In genomic region chr1:90962994-90963393, GRCm38 (mm10) we compare ENCODE assay signal across 10 mouse cellular contexts. TPM values are rescaled to one million over a fixed set of nuclear protein-coding genes. Genes with fewer than 3 reads are reported as not detected.
A peak's percentile ranks its signal among the peaks of the same experiment; 100 is the strongest.
DNase-seq lines count a peak whose midpoint lies in the region; ATAC-seq lines count a peak whose summit lies in the region.
"Had no signal": no experiment of that assay in that cellular context is flagged by ENCODE, and none has a peak within 500 bp of the region (broad histone marks: within the 10 kb centered on the region; RNA-seq: fewer than 3 reads in every experiment).

No protein-coding gene starts in this region.

- no peaks in the 10 kb centered on the region for H3K27me3 ChIP-seq in liver, embryonic 16.5 days (ENCODE audit: control insufficient read depth, insufficient read depth, low read depth, low read length)
- no peaks in the 10 kb centered on the region; the same call in 1 of the 2 replicates for H3K27me3 ChIP-seq in liver, embryonic 11.5 days (replicated peaks; ENCODE audit: control insufficient read depth, insufficient read depth, low read length)
- peaks cover 25% of the 10 kb centered on the region for H3K27me3 ChIP-seq in embryonic facial prominence, embryonic 13.5 days
- H3K27me3 ChIP-seq in intestine, embryonic 16.5 days (replicated peaks; ENCODE audit: control insufficient read depth, insufficient read depth, low read length) = no peaks in the 10 kb centered on the region
- H3K27me3 ChIP-seq: liver, embryonic 15.5 days had no signal

- no peak for DNase-seq in liver, embryonic 11.5 days (ENCODE audit: low spot score)
- DNase-seq in lung, postnatal 36 days = peak; percentile 36
- DNase-seq in right cerebral cortex, adult 2 months (ENCODE audit: low spot score in 2 of 2) = no peak
- no peak for DNase-seq in right cerebral cortex, postnatal 10 days (ENCODE audit: low spot score in 2 of 2)

- H3K4me2 ChIP-seq in liver, embryonic 16.5 days (ENCODE audit: low read depth, low read length) = no peak overlapping the region
- no peak overlapping the region for H3K4me2 ChIP-seq in liver, embryonic 11.5 days
- H3K4me2 ChIP-seq in embryonic facial prominence, embryonic 13.5 days = no peak overlapping the region
- H3K4me2 ChIP-seq in intestine, embryonic 16.5 days (ENCODE audit: low read depth, low read length) = no peak overlapping the region
- H3K4me2 ChIP-seq: liver, embryonic 15.5 days had no signal

- no peak overlapping the region for H3K9ac ChIP-seq in liver, embryonic 16.5 days (ENCODE audit: low read depth, low read length)
- H3K9ac ChIP-seq in liver, embryonic 11.5 days (ENCODE audit: low read depth, low read length) = no peak overlapping the region
- 0 out of 2 replicates have a peak overlapping the region, but pooled peaks have one; percentile 21 for H3K9ac ChIP-seq in embryonic facial prominence, embryonic 13.5 days
- 0 out of 2 replicates have a peak overlapping the region, but pooled peaks have one; percentile 11 for H3K9ac ChIP-seq in intestine, embryonic 16.5 days (ENCODE audit: low read depth, low read length)
- H3K9ac ChIP-seq: liver, embryonic 15.5 days had no signal

- no peaks in the 10 kb centered on the region for H3K36me3 ChIP-seq in liver, embryonic 16.5 days (ENCODE audit: control insufficient read depth, insufficient read depth)
- H3K36me3 ChIP-seq in liver, embryonic 11.5 days (ENCODE audit: control insufficient read depth, insufficient read depth, low read length) = no peaks in the 10 kb centered on the region
- H3K36me3 ChIP-seq in embryonic facial prominence, embryonic 13.5 days = no peaks in the 10 kb centered on the region
- H3K36me3 ChIP-seq in intestine, embryonic 16.5 days (ENCODE audit: control insufficient read depth, insufficient read depth, low read length) = no peaks in the 10 kb centered on the region
- H3K36me3 ChIP-seq: liver, embryonic 15.5 days had no signal

- 38% methylated on average over 3 of the region's 3 CpGs for WGBS in liver, embryonic 16.5 days (ENCODE audit: insufficient replicate concordance)
- 44% methylated on average over 3 of the region's 3 CpGs for WGBS in liver, embryonic 11.5 days
- WGBS in embryonic facial prominence, embryonic 13.5 days = 10% methylated on average over 3 of the region's 3 CpGs
- WGBS in intestine, embryonic 16.5 days = 10% methylated on average over 3 of the region's 3 CpGs

- no peak overlapping the region for H3K27ac ChIP-seq in liver, embryonic 16.5 days (ENCODE audit: low read length)
- no peak overlapping the region for H3K27ac ChIP-seq in liver, embryonic 11.5 days (ENCODE audit: low read depth, low read length)
- H3K27ac ChIP-seq in embryonic facial prominence, embryonic 13.5 days = no peak overlapping the region
- H3K27ac ChIP-seq in intestine, embryonic 16.5 days (ENCODE audit: low read length) = no peak overlapping the region
- H3K27ac ChIP-seq: liver, embryonic 15.5 days had no signal

- H3K4me3 ChIP-seq in liver, embryonic 16.5 days (ENCODE audit: low read depth, low read length) = no peak overlapping the region
- H3K4me3 ChIP-seq in liver, embryonic 11.5 days (ENCODE audit: low read depth, low read length) = no peak overlapping the region
- no peak overlapping the region for H3K4me3 ChIP-seq in embryonic facial prominence, embryonic 13.5 days
- no peak overlapping the region for H3K4me3 ChIP-seq in intestine, embryonic 16.5 days (ENCODE audit: low read length)
- H3K4me3 ChIP-seq: liver, embryonic 15.5 days had no signal

- ATAC-seq in liver, embryonic 16.5 days (ENCODE audit: low read depth) = peak; percentile 78
- ATAC-seq in liver, embryonic 11.5 days (replicated peaks; ENCODE audit: low FRiP score) = no peak
- peak; percentile 63 for ATAC-seq in embryonic facial prominence, embryonic 13.5 days (ENCODE audit: insufficient number of reproducible peaks, insufficient read depth, low FRiP score, low TSS enrichment, low read depth)
- peak; percentile 49 for ATAC-seq in intestine, embryonic 16.5 days

- no peaks in the 10 kb centered on the region; the same call in none of the 2 replicates for H3K4me1 ChIP-seq in liver, embryonic 16.5 days (ENCODE audit: control insufficient read depth, low read depth, low read length)
- H3K4me1 ChIP-seq in liver, embryonic 11.5 days (replicated peaks; ENCODE audit: control insufficient read depth, insufficient read depth, low read length) = 0 out of 2 replicates have a peak, but pooled peaks cover 3% of the 10 kb centered on the region
- H3K4me1 ChIP-seq in embryonic facial prominence, embryonic 13.5 days = peaks cover 21% of the 10 kb centered on the region
- H3K4me1 ChIP-seq in intestine, embryonic 16.5 days (ENCODE audit: control insufficient read depth, insufficient read depth, low read length) = peaks cover 28% of the 10 kb centered on the region

- no peaks in the 10 kb centered on the region for H3K9me3 ChIP-seq in liver, embryonic 16.5 days (replicated peaks; ENCODE audit: control insufficient read depth, low read length)
- no peaks in the 10 kb centered on the region for H3K9me3 ChIP-seq in liver, embryonic 11.5 days (ENCODE audit: control insufficient read depth, low read length)
- H3K9me3 ChIP-seq in embryonic facial prominence, embryonic 13.5 days = no peaks in the 10 kb centered on the region
- no peaks in the 10 kb centered on the region for H3K9me3 ChIP-seq in intestine, embryonic 16.5 days (ENCODE audit: control insufficient read depth, low read length)
- H3K9me3 ChIP-seq: liver, embryonic 15.5 days had no signal

RNA-seq across cellular contexts. Expression of gene Rab17, which starts 6.5 kb away (rescaled TPM):
- 5.7 and 7.4 TPM in 2 replicates for polyA plus RNA-seq in liver, embryonic 16.5 days (2015; fragmentation: Nextera tagmentation; extraction: Ambion mirVana)
- polyA plus RNA-seq in liver, embryonic 11.5 days (2014; fragmentation: Nextera tagmentation; extraction: Ambion mirVana) = 3.6 and 5.0 TPM in 2 replicates
- polyA plus RNA-seq in embryonic facial prominence, embryonic 13.5 days (2015; fragmentation: Nextera tagmentation; extraction: Ambion mirVana) = 1.3 and 1.5 TPM in 2 replicates
- 62.2 and 69.3 TPM in 2 replicates for polyA plus RNA-seq in intestine, embryonic 16.5 days (2015; fragmentation: Nextera tagmentation; extraction: Ambion mirVana)

RNA-seq across cellular contexts. Expression of gene Prlh, which starts 10.1 kb away (rescaled TPM):
- not detected in 2 replicates for polyA plus RNA-seq in liver, embryonic 16.5 days (2015; fragmentation: Nextera tagmentation; extraction: Ambion mirVana)
- polyA plus RNA-seq in liver, embryonic 11.5 days (2014; fragmentation: Nextera tagmentation; extraction: Ambion mirVana) = not detected in 2 replicates
- polyA plus RNA-seq in embryonic facial prominence, embryonic 13.5 days (2015; fragmentation: Nextera tagmentation; extraction: Ambion mirVana) = not detected in 2 replicates
- not detected in 2 replicates for polyA plus RNA-seq in intestine, embryonic 16.5 days (2015; fragmentation: Nextera tagmentation; extraction: Ambion mirVana)
- polyA plus RNA-seq: gonadal fat pad, adult 2 months; liver, embryonic 15.5 days; neural tube, embryonic 14.5 days had no signal

RNA-seq across cellular contexts. Expression of gene Lrrfip1, which starts 35.5 kb away (rescaled TPM):
- polyA plus RNA-seq in liver, embryonic 16.5 days (2015; fragmentation: Nextera tagmentation; extraction: Ambion mirVana) = 16.1 and 20.5 TPM in 2 replicates
- polyA plus RNA-seq in liver, embryonic 11.5 days (2014; fragmentation: Nextera tagmentation; extraction: Ambion mirVana) = 26.5 and 29.1 TPM in 2 replicates
- polyA plus RNA-seq in embryonic facial prominence, embryonic 13.5 days (2015; fragmentation: Nextera tagmentation; extraction: Ambion mirVana) = 33.9 and 35.7 TPM in 2 replicates
- 69.2 and 73.7 TPM in 2 replicates for polyA plus RNA-seq in intestine, embryonic 16.5 days (2015; fragmentation: Nextera tagmentation; extraction: Ambion mirVana)

RNA-seq across cellular contexts. Expression of gene Mlph, which starts 48.1 kb away (rescaled TPM):
- 0.05 TPM in 1 of 2 replicates, not detected in the other for polyA plus RNA-seq in liver, embryonic 16.5 days (2015; fragmentation: Nextera tagmentation; extraction: Ambion mirVana)
- polyA plus RNA-seq in liver, embryonic 11.5 days (2014; fragmentation: Nextera tagmentation; extraction: Ambion mirVana) = 0.10 TPM in 1 of 2 replicates, not detected in the other
- polyA plus RNA-seq in embryonic facial prominence, embryonic 13.5 days (2015; fragmentation: Nextera tagmentation; extraction: Ambion mirVana) = 0.60 and 0.65 TPM in 2 replicates
- 3.2 and 3.3 TPM in 2 replicates for polyA plus RNA-seq in intestine, embryonic 16.5 days (2015; fragmentation: Nextera tagmentation; extraction: Ambion mirVana)
- polyA plus RNA-seq: liver, embryonic 15.5 days; neural tube, embryonic 14.5 days had no signal

Comparison
In these comparisons a context has a peak if more than half of its experiments do, and no peak if none do; other contexts are left out.
1. H3K9ac ChIP-seq: peak in embryonic facial prominence, embryonic 13.5 days (single experiment) and intestine, embryonic 16.5 days (single experiment); none in liver, embryonic 16.5 days (single experiment) and liver, embryonic 11.5 days (single experiment).